8 mouse cellular contexts compared by ENCODE assay signal in the genomic region with DNA sequence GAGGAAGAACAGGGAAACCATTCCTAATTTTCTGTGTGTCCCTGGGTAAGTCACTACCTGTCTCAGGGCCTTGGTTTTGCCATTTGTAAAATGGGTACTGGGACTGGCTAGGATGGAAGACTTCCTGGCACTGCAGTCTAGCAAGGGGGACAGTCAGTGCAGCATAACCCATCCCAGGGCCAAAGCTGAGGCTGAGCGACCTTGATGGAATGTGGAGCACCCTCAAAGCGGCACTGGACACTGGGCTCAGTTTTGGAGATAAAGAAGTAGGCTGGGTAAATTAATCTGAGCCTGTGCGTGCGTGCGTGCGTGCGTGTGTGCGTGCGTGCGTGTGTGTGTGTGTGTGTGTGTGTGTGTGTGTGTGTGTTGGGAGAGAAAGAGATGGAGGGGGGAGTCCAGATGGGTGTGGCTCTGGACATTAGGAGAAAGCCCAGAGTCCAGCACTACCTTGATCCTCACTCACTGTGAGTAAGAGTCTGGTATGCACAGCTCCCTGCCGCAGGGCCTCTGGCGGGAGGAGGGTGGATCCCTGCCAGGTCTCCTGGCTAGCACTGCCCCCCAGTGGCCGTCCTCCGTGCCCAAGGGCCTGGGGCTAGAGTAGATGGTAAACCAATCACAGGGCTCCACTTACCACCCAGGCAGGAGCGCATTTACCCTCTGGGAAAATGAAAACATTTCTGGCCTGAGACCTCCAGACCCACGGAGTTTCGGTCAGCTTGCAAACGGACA.
DNase-seq lines count a peak whose midpoint lies in the region; ATAC-seq and TF ChIP-seq lines count a peak whose summit lies in the region.

No protein-coding gene starts in this region.

- 45% methylated on average over 18 of the region's 18 CpGs for WGBS in heart, embryonic 11.5 days (ENCODE audit: insufficient replicate concordance)
- 44% methylated on average over 18 of the region's 18 CpGs for WGBS in kidney, embryonic 14.5 days
- WGBS in liver, embryonic 14.5 days (ENCODE audit: insufficient replicate concordance): 40% methylated on average over 18 of the region's 18 CpGs
- 48% methylated on average over 18 of the region's 18 CpGs for WGBS in neural tube, embryonic 15.5 days

- no peak overlapping the region for H3K4me2 ChIP-seq in heart, embryonic 11.5 days
- no peak overlapping the region for H3K4me2 ChIP-seq in kidney, embryonic 14.5 days (replicated peaks; ENCODE audit: low read depth, low read length)
- H3K4me2 ChIP-seq in liver, embryonic 14.5 days (ENCODE audit: low read depth): no peak overlapping the region
- no peak overlapping the region for H3K4me2 ChIP-seq in neural tube, embryonic 15.5 days

- H3K4me1 ChIP-seq in embryonic fibroblast, embryonic 13.5 days (ENCODE audit: control insufficient read depth, insufficient read depth, low read length): 0 out of 2 replicates have a peak, but pooled peaks cover 2% of the 10 kb centered on the region
- H3K4me1 ChIP-seq in heart, embryonic 11.5 days (ENCODE audit: control insufficient read depth, insufficient read depth, low read length): no peaks in the 10 kb centered on the region
- no peaks in the 10 kb centered on the region for H3K4me1 ChIP-seq in kidney, embryonic 14.5 days (ENCODE audit: control insufficient read depth, insufficient read depth, low read length)
- H3K4me1 ChIP-seq in liver, embryonic 14.5 days (replicated peaks; ENCODE audit: control insufficient read depth in 2 of 2, insufficient read depth in 2 of 2, low read length in 1 of 2): no peaks in the 10 kb centered on the region
- 0 out of 2 replicates have a peak, but pooled peaks cover 2% of the 10 kb centered on the region for H3K4me1 ChIP-seq in neural tube, embryonic 15.5 days

- no peak for TF ChIP-seq POLR2A in embryonic fibroblast, embryonic 13.5 days (IDR thresholded peaks at IDR 0.05; ENCODE audit: low read depth, low read length)

- peaks cover 5% of the 10 kb centered on the region for H3K27me3 ChIP-seq in heart, embryonic 11.5 days (ENCODE audit: control insufficient read depth, insufficient read depth, low read length)
- H3K27me3 ChIP-seq in kidney, embryonic 14.5 days (ENCODE audit: control insufficient read depth, insufficient read depth, low read length): 0 out of 2 replicates have a peak, but pooled peaks cover 2% of the 10 kb centered on the region
- H3K27me3 ChIP-seq in liver, embryonic 14.5 days (ENCODE audit: control insufficient read depth, insufficient read depth, low read length): no peaks in the 10 kb centered on the region
- H3K27me3 ChIP-seq in neural tube, embryonic 15.5 days (replicated peaks): peaks cover 4% of the 10 kb centered on the region

- no peak overlapping the region for H3K4me3 ChIP-seq in embryonic fibroblast, embryonic 13.5 days (ENCODE audit: insufficient read depth, low read length)
- H3K4me3 ChIP-seq in heart, embryonic 11.5 days (ENCODE audit: low read depth, low read length): no peak overlapping the region
- no peak overlapping the region for H3K4me3 ChIP-seq in kidney, embryonic 14.5 days (ENCODE audit: low read length)
- no peak overlapping the region for H3K4me3 ChIP-seq in liver, embryonic 14.5 days (ENCODE audit: insufficient read depth in 1 of 2, low read depth in 2 of 2, low read length in 2 of 2)
- no peak overlapping the region for H3K4me3 ChIP-seq in neural tube, embryonic 15.5 days (replicated peaks)

- DNase-seq in cerebellum, postnatal 10 days: peak; percentile 67 to 76
- DNase-seq in cerebellum, adult 9-10 months: no peak
- DNase-seq in liver, embryonic 14.5 days (ENCODE audit: low read depth in 3 of 3, low spot score in 3 of 3): peak in 1 of 3 experiments; percentile 6
- DNase-seq in thymus, postnatal 14 days: peak; percentile 48

- no peak overlapping the region for H3K27ac ChIP-seq in embryonic fibroblast, embryonic 13.5 days (ENCODE audit: insufficient read depth, low read length)
- no peak overlapping the region for H3K27ac ChIP-seq in heart, embryonic 11.5 days (ENCODE audit: low read depth, low read length)
- H3K27ac ChIP-seq in kidney, embryonic 14.5 days (ENCODE audit: low read depth, low read length): no peak overlapping the region
- no peak overlapping the region for H3K27ac ChIP-seq in liver, embryonic 14.5 days
- H3K27ac ChIP-seq in neural tube, embryonic 15.5 days (replicated peaks): no peak overlapping the region

- TF ChIP-seq EP300 in liver, embryonic 14.5 days (IDR thresholded peaks at IDR 0.05; ENCODE audit: low read depth): no peak

- TF ChIP-seq CTCF in embryonic fibroblast, embryonic 13.5 days (IDR thresholded peaks at IDR 0.05; ENCODE audit: borderline replicate concordance, insufficient read depth, low read length): peak; percentile 70
- TF ChIP-seq CTCF in liver, embryonic 14.5 days (IDR thresholded peaks at IDR 0.05; ENCODE audit: low read depth): peak; percentile 73

- H3K9me3 ChIP-seq in heart, embryonic 11.5 days (replicated peaks; ENCODE audit: control insufficient read depth, low read length): no peaks in the 10 kb centered on the region
- H3K9me3 ChIP-seq in kidney, embryonic 14.5 days (ENCODE audit: control insufficient read depth, low read length): no peaks in the 10 kb centered on the region
- no peaks in the 10 kb centered on the region for H3K9me3 ChIP-seq in liver, embryonic 14.5 days (ENCODE audit: control insufficient read depth, low read length)
- no peaks in the 10 kb centered on the region for H3K9me3 ChIP-seq in neural tube, embryonic 15.5 days (replicated peaks)

- H3K36me3 ChIP-seq in heart, embryonic 11.5 days (ENCODE audit: control insufficient read depth, insufficient read depth, low read length): no peaks in the 10 kb centered on the region
- no peaks in the 10 kb centered on the region for H3K36me3 ChIP-seq in kidney, embryonic 14.5 days (ENCODE audit: control insufficient read depth, insufficient read depth, low read length)
- H3K36me3 ChIP-seq in liver, embryonic 14.5 days (replicated peaks; ENCODE audit: control insufficient read depth, insufficient read depth, low read depth): no peaks in the 10 kb centered on the region
- no peaks in the 10 kb centered on the region for H3K36me3 ChIP-seq in neural tube, embryonic 15.5 days

- H3K9ac ChIP-seq in heart, embryonic 11.5 days (ENCODE audit: low read depth, low read length): no peak overlapping the region
- H3K9ac ChIP-seq in kidney, embryonic 14.5 days (ENCODE audit: low read depth, low read length): no peak overlapping the region
- H3K9ac ChIP-seq in liver, embryonic 14.5 days (replicated peaks): no peak overlapping the region
- no peak overlapping the region for H3K9ac ChIP-seq in neural tube, embryonic 15.5 days (replicated peaks)

- peak; percentile 82 for ATAC-seq in heart, embryonic 11.5 days (replicated peaks; ENCODE audit: insufficient number of reproducible peaks, low FRiP score, low TSS enrichment)
- peak; percentile 90 for ATAC-seq in kidney, embryonic 14.5 days (ENCODE audit: low FRiP score, low TSS enrichment)
- peak; percentile 63; the same call in 1 of the 2 replicates for ATAC-seq in liver, embryonic 14.5 days (ENCODE audit: insufficient read depth)
- ATAC-seq in neural tube, embryonic 15.5 days (ENCODE audit: low FRiP score): peak; percentile 57; the same call in 1 of the 2 replicates
